Mouse (Mus musculus) gastrocnemius, postnatal 36 days (tissue): Measurements from ENCODE around the gene Rad51b. TPM values are rescaled to one million over a fixed set of nuclear protein-coding genes. Genes with fewer than 3 reads are reported as not detected.
A peak's percentile ranks its signal among the peaks of the same experiment; 100 is the strongest.
"Not testable (repeated sequence)": the region's sequence is repeated elsewhere in the genome, so short reads cannot be mapped to it uniquely, and the experiment has no call there.

ENCODE experiments used
- DNase-seq, 2 experiments: peaks; one replicate each; pipeline ENCODE4 v3.0.0; 2022
- intact Hi-C: fragments of 180-260 bp; cut with DNase I; formaldehyde crosslinking; loops from one replicate; pipeline ENCODE4 v1.15.1; 2025
- long read RNA-seq, 2 experiments: library from polyadenylated mRNA; stranded (forward); transcript quantifications; one replicate each; pipeline ENCODE4 v2.0.0; 2021
- total RNA-seq, 2 experiments: library from RNA; stranded (reverse); gene quantifications; 2 replicates each; pipeline ENCODE4 v1.2.3; 2021

Gene Rad51b
- total RNA-seq, result under 1 TPM in 1 of 2 experiments, not detected in 1; 0.23 TPM
- long read RNA-seq, experiment 1, result 0 reads
- long read RNA-seq, experiment 2, partial matches to known transcripts, result 1 of 3 reads
- long read RNA-seq, experiment 2, other reads (novel, unspliced or antisense), result 2 of 3 reads

GRCm38 (mm10) chr12:79297121-79297576 is at the start of gene Rad51b:
TSS of gene Rad51b (plus strand) at chr12:79297282.
- intact Hi-C loops, result no loop called here
- DNase-seq, result peak; percentile 35 to 46

- intact Hi-C loops, result no loop called here
- DNase-seq, result no peak
Measured at GRCm38 (mm10) chr12:79248110-79248509, 49.0 kb upstream of the Rad51b start.

GRCm38 (mm10) chr12:79253294-79254053 is 43.6 kb upstream of the Rad51b start:
- DNase-seq, result no peak
- intact Hi-C loops, result no loop called here

- intact Hi-C loops, result no loop called here
- no peak for DNase-seq
Measured at GRCm38 (mm10) chr12:79254975-79255374, 42.1 kb upstream of the Rad51b start.

DNA sequence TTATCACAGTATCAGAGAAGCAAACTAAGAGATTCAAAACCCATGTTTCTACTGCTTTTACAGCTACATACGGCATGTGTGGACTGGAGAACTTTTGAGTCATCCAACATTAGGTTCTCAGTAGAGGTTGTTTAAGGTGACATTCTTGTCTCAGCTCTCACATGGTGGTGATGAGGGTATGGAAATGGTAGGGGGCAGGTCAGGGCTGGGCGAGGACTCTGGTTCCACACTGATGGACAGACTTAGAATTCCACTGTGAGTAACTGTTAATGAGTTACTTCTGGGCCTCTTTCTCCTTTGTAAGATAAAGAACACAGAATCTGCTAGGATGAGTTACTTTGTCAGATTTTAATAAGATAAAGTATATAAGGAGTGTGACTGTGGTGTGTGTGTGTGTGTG is 36.9 kb upstream of the Rad51b start:
- intact Hi-C loops, result loop anchor here (5.0 kb wide), 1 partner anchor 68 kb away; the partner anchor contains the start of gene Rdh11
- no peak for DNase-seq

GRCm38 (mm10) chr12:79261035-79261434 is 36.0 kb upstream of the Rad51b start:
- intact Hi-C loops, result loop anchor here (5.0 kb wide), 1 partner anchor 69 kb away; the partner anchor contains the start of gene Rdh11

DNA sequence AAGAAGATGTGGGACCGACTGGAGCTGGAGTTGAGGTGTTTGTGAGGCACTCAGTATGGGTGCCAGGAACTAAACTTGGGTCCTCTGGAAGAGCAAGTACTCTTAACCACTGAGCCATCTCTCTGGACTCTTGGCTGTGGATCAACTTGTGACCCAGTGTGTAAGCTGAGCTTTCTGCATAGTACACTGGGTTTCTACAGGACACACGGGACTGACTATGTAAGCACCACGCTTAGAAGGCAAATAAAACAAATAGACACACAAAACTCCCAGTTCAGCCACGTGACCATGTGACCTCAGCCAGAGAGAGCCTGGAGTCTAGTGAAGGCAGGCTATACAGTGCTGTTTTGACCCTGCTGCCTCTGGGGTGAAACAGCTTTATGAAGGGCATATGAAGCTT is 24.5 kb upstream of the Rad51b start:
- intact Hi-C loops, result no loop called here
- no peak for DNase-seq

More at GRCm38 (mm10) chr12:79261035-79261434, 36.0 kb upstream of the Rad51b start:
- DNase-seq, result no peak

- DNase-seq, result no peak
- intact Hi-C loops, result no loop called here
Measured at GRCm38 (mm10) chr12:79279513-79280115, 17.5 kb upstream of the Rad51b start.

GRCm38 (mm10) chr12:79282595-79282994 is 14.5 kb upstream of the Rad51b start:
- DNase-seq, result no peak
- intact Hi-C loops, result no loop called here

DNA sequence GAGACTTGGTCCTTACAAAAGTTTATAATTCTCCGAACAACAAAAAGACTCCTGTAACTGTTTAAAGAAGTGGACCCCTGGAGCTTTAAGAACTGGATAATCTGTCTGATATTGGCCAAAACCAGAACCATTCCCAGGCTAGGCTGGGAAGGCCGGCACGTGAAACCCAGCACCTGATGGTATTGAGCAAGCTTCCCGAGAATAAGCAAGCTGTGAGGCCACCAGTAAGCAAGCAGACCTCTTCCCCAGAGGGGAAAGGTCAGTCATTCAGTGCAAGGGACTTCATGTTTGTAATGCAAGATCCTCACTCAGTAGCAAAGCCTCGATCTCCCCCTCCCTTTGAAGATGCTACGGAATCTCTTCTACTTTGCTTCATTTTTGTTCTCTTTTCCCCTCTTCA is 4.2 kb upstream of the Rad51b start:
- no peak for DNase-seq

DNA sequence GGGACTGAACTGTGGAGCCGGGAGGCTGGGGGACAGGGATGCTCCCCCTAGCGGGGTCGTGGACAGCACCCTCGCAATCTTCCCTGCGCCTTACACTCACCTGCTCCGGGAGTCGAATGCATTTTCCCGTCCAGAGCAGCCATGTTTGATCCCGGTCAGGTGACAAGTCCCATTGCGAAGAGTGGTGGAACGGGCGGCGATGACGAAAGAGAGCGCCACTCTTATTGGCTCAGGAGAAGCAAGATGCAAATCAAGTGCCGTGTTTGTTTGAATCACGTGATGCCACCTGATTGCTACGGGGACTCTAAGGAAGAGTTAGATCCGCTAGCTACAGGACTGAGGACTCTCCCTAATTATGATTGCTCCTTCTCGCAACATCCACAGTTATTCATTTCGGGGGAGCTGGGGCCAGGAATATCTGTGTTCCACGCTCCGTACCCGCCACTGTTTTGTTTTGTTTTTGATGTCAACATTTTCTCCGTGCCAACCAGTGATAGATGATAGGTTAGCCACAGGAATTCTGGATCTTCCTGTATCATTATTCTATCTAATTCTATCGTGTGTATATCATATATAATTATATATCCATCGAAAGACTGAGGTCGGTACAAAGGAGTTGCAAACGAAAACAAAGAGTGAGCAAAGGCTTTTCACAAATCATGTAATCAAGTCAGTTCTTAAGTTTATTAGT is 811 bp upstream of the Rad51b start, which contains the start of gene Zfyve26:
Gene Zfyve26, minus strand, starts transcription at position 179 of the 691 bp plus-strand sequence.
- intact Hi-C loops, result no loop called here
- peak; percentile 83 to 91 for DNase-seq

More for the DNA sequence above, 4.2 kb upstream of the Rad51b start:
- intact Hi-C loops, result no loop called here

DNA sequence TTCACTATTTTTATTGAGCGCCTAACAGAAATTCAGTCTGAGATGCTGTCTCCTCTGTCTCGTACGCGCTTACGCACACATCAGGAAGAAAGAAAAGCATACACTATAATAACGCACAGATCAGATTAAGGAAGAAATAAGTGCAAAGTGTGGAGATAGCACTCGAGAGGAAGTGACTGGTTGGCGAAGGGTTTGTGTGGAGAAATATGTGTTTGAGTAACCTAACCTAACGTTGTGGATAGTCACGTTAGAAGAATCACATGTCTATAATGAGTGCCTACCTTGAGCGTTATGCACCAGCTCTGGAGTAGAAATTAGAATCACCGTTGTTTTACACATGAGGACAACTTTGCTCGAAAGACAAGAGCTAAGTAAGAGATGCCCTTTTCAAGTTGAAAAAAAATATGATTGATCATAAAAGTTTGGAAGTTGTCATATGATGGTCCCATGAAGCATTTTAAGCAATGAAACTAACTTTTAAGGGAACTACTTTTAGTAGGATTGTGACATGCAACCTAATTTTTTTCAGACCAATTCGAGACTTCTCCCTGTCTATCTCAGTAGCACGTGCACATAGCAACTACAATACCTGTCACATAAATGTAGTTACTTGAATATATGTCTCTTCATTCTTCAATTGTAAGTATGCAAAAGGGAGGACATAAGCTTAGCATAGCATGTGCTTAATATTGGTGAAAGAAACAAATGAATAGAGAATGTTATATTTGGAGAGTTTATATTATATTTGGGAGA is 978 bp downstream of the Rad51b start:
- no peak for DNase-seq
- intact Hi-C loops, result no loop called here

DNA sequence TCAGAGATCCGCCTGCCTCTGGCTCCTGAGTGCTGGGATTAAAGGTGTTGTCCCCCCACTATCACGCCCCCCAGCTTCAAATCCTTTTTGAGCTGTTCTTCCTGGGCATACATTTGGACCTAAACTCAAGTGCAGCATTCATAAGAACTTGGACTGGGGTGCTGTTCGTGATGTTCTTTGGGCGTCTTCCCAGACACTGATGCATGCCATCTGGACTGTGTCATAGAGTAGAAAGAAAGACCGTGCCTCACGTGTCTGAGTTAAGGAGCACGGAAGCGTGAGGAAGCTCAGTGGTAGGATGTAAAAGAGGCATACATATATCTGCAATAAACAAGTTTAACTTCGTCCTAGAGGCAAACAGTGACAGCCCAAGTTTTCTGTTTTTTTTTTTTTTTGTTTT is 4.7 kb downstream of the Rad51b start:
- intact Hi-C loops, result no loop called here
- no peak for DNase-seq

DNA sequence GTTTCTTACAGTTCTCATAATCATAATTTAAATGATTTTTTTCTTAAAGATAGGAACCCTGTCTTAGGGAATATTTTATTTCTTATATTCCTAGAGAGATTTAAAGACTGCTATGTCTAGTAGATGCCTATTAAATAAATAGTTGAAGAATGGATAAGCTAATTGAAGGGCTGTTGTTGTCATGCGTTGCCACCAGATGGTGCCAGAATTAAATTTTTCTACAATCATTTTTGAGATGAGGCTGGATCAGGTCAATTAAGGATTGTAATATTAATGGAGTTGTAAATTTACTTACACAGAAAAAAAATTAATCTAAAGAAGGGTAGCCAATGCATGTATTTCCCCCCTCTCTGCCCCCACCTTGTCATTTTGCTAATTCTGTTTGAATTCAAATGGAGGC is 8.0 kb downstream of the Rad51b start:
- DNase-seq, result no peak
- intact Hi-C loops, result no loop called here

DNA sequence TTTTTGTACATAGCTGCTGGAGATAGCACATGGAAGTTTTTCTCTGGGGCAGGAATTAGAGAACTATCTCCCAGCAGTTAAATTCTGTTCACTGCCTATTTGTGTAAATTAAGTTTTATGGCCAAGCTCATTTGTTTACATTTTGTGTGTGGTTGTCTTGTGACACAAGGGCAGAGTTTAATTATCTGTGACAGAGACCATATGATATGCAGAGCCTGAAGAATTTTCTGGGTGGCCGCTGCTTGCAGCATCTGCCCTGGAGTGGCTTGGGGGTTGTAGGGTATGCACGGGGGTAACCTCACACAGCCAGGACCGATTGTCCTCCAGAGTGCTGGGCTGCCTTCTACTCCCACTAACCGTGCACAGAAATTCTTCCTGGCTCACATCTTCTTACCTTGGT is 8.9 kb downstream of the Rad51b start:
- intact Hi-C loops, result no loop called here
- no peak for DNase-seq

DNA sequence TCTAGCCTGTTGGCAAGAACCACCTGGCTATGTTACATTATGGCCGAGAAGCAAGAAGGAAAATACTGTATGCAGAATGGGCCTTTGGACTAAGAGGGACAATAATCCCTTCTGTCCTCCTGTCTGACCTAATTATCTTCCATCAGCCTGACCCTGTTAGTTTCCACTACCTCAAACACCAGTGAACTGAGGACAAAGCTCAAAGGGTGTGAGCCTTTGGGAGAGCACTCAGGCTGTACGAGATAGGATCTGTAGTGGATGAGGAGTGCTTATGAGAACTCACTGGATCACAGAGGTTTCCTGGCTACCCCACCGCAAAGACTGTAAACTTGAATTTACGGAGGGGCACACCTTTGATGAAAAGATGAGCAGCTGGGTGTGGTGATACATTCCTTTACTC is 16.6 kb downstream of the Rad51b start:
- intact Hi-C loops, result no loop called here
- DNase-seq, result no peak

DNA sequence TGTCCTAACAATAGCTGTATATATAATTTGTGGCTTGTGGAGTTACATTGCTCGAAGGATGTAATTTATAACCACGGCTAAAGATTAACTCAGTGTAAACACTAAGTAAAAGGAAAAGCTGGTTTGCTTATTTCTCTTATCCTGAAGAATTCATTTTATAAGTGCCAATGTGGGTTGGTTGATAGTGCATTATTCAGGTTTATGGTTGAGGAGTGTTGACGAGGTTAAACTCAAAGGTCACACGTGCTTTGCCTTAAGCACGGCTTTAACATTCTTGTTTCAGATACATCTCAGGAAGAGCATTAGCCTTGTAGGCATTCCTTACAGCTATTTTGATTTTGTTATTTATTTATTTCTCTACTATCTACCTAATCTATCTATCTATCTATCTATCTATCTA is 20.3 kb downstream of the Rad51b start:
- intact Hi-C loops, result no loop called here
- DNase-seq, result no peak

GRCm38 (mm10) chr12:79320895-79321294 is 23.8 kb downstream of the Rad51b start:
- intact Hi-C loops, result no loop called here
- no peak for DNase-seq

DNA sequence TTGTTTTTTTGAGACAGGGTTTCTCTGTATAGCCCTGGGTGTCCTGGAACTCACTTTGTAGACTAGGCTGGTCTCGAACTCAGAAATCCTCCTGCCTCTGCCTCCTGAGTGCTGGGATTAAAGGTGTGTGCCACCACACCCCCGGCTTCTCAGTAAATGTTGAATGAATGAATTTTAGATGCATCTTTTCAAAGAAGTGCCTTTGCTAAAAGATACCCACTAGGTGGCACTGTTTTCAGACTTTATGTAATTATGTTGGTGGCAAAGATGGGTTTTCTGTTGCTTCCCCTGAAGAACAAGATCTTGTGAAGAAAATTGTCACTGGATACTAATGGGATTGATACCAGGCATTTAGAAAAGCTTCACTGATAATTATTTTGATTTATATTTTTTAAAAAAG is 25.5 kb downstream of the Rad51b start:
- intact Hi-C loops, DNase-seq: not testable (repeated sequence)

DNA sequence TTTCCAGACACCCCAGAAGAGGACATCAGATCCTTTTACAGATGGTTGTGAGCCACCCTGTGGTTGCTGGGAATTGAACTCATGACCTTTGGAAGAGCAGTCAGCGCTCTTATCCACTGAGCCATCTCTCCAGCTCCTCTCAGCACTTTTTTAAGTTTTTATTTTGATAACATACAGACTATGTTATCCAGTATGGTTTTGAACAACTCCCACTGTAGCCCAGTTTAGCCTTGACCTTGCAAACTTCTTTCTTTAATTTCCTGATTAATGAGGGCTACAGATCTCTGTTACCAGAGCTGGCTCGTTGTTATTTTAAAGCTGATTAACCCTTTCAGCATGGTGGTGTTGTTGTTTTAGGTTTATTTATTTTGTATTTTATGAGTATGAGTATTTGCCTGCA is 29.2 kb downstream of the Rad51b start:
- DNase-seq, result no peak
- intact Hi-C loops, result no loop called here
